Mouse (Mus musculus): Measurements from ENCODE around the gene Lrrc56. TPM values are rescaled to one million over a fixed set of nuclear protein-coding genes. Genes with fewer than 3 reads are reported as not detected.

The Lrrc56 gene
- total RNA-seq (2014; rRNA removed) (1.8 and 2.1 TPM in 2 replicates), polyA plus RNA-seq (2012; rRNA removed) (4.4 and 4.8 TPM in 2 replicates)

DNA sequence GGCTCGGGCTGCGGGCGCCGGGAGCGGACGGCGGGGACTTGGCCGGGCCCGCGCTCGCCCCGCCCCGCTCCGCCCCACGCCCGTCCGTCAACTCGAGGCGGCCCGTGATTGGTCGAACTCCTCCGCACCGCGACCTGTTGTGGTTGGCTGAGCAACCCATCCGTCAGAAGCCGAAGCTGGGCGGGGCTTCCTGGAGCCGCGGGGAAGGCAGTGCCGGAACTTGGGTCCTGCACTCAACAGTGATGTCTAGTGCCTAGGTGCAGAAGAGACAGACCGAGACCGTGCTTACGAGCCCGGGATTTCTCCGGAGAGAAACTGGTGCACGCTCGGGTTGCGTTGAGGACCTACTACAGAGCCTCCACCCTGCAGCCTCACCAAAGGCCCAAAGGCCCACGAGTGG, at the start of gene Lrrc56, which contains the start of gene Hras:
Gene Lrrc56 (plus strand): TSS at position 210 of the 400 bp plus-strand sequence.
Gene Hras (minus strand): TSS at position 58 of the 400 bp plus-strand sequence.
- no peaks in the 10 kb centered on the region for H3K27me3 ChIP-seq (ENCODE audit: control insufficient read depth, insufficient read depth, low read length)
- H3K4me3 ChIP-seq (ENCODE audit: insufficient read depth, low read depth, low read length): peak within 1 kb of the TSS; percentile 86
- peaks cover 10% of the 10 kb centered on the region for H3K36me3 ChIP-seq (ENCODE audit: control insufficient read depth, insufficient read depth, low read length)
- TF ChIP-seq POLR2A (IDR thresholded peaks at IDR 0.05; ENCODE audit: extremely low read depth, insufficient read depth, low read length): peak; percentile 78; the same call in 1 of the 2 replicates
- no peak for TF ChIP-seq CTCF (IDR thresholded peaks at IDR 0.05; ENCODE audit: low read depth, low read length)
- peak within 1 kb of the TSS; percentile 86 for H3K9ac ChIP-seq (ENCODE audit: low read depth, low read length)
- WGBS: 0% methylated on average over 39 of the region's 39 CpGs
- peaks cover 9% of the 10 kb centered on the region; the same call in 1 of the 2 replicates for H3K4me1 ChIP-seq (ENCODE audit: control insufficient read depth, insufficient read depth, low read length)
- peak; percentile 86 for DNase-seq (ENCODE audit: extremely low read depth, low read depth, low spot score)
- peak within 1 kb of the TSS; percentile 86 for H3K27ac ChIP-seq (replicated peaks; ENCODE audit: insufficient read depth, low read depth, low read length)
- no peaks in the 10 kb centered on the region for H3K79me2 ChIP-seq (ENCODE audit: control insufficient read depth, insufficient read depth, low read length)

DNA sequence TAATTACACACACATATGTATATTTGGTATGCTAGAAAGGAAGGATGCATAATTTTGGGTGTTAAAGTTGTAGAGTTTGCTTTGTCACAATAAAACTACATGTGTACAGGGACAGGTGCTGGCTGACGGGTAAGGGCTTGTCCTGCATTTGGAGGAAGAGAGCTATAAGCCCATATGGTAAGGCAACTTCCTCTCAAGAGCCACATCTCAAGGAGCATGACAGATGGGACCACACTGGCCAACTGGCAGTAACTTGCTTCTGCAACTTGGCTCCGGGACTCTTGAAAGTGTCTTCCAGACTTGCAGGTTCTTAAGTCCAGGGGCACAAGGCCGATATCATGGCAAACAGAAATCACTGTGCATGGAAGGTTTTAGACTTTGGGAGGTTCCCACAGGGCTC, 49.3 kb upstream of the Lrrc56 start:
- Histone ChIP-seq H3K4me3 (ENCODE audit: insufficient read depth, low read depth, low read length) (no peak overlapping the region), H3K27ac (replicated peaks; ENCODE audit: insufficient read depth, low read depth, low read length) (no peak overlapping the region), H3K36me3 (ENCODE audit: control insufficient read depth, insufficient read depth, low read length) (no peaks in the 10 kb centered on the region), H3K27me3 (ENCODE audit: control insufficient read depth, insufficient read depth, low read length) (no peaks in the 10 kb centered on the region), H3K4me1 (ENCODE audit: control insufficient read depth, insufficient read depth, low read length) (no peaks in the 10 kb centered on the region), H3K79me2 (ENCODE audit: control insufficient read depth, insufficient read depth, low read length) (no peaks in the 10 kb centered on the region), H3K9ac (ENCODE audit: low read depth, low read length) (no peak overlapping the region)
- WGBS: 90% methylated on average over 3 of the region's 3 CpGs
- TF ChIP-seq POLR2A (IDR thresholded peaks at IDR 0.05; ENCODE audit: extremely low read depth, insufficient read depth, low read length) (no peak), CTCF (IDR thresholded peaks at IDR 0.05; ENCODE audit: low read depth, low read length) (no peak)
- DNase-seq (ENCODE audit: extremely low read depth, low read depth, low spot score): no peak

DNA sequence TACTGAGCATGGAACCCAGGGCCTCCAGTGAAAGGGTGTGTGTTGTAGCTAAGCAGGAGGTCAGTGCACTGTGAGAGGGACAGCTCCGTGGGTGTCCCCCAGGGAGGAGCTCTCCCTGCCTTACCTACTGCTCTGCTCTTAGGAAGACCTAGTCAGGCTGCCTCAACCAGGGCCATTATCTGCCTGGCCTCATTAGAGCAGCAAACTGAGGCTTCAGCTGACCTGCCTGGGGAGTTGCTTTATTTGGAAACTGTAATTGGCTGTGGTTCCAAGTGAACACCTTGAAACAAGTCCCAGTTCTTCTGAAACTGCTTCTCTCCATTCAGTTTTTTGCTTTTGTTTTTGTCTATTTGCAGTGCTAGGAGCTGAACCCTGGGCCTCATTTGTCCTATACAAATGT, 48.6 kb upstream of the Lrrc56 start:
- no peak overlapping the region for H3K9ac ChIP-seq (ENCODE audit: low read depth, low read length)
- no peaks in the 10 kb centered on the region for H3K27me3 ChIP-seq (ENCODE audit: control insufficient read depth, insufficient read depth, low read length)
- H3K27ac ChIP-seq (replicated peaks; ENCODE audit: insufficient read depth, low read depth, low read length): no peak overlapping the region
- no peak for TF ChIP-seq POLR2A (IDR thresholded peaks at IDR 0.05; ENCODE audit: extremely low read depth, insufficient read depth, low read length)
- TF ChIP-seq CTCF (IDR thresholded peaks at IDR 0.05; ENCODE audit: low read depth, low read length): no peak
- 73% methylated on average over 1 of the region's 1 CpGs for WGBS
- H3K4me3 ChIP-seq (ENCODE audit: insufficient read depth, low read depth, low read length): no peak overlapping the region
- H3K79me2 ChIP-seq (ENCODE audit: control insufficient read depth, insufficient read depth, low read length): no peaks in the 10 kb centered on the region
- H3K4me1 ChIP-seq (ENCODE audit: control insufficient read depth, insufficient read depth, low read length): no peaks in the 10 kb centered on the region
- no peak for DNase-seq (ENCODE audit: extremely low read depth, low read depth, low spot score)
- no peaks in the 10 kb centered on the region for H3K36me3 ChIP-seq (ENCODE audit: control insufficient read depth, insufficient read depth, low read length)

DNA sequence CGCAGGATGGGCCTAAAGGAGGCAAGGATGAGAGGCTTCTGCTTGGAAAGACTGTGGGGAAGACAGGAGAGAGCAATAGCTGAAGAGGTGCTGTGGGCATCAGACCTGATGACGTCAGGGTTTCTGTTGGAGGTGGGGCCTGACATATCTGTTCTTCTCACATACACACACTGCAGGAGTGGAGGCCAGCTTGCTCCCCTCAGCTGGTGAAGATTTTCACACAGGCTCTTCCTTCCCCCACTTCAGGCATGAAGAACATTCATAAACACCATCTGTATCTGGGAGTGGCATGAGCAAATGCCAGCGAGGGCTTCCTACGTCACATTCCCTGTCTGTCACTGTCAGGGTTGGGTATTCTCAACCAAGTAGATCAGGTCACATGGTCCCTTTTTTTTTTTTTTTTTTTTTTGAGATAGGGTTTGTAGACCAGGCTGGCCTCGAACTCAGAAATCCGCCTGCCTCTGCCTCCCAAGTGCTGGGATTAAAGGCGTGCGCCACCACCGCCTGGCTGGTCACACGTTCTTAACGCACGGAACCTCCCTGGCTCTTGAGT, 47.8 kb upstream of the Lrrc56 start:
- DNase-seq (ENCODE audit: extremely low read depth, low read depth, low spot score): no peak
- no peak overlapping the region for H3K4me3 ChIP-seq (ENCODE audit: insufficient read depth, low read depth, low read length)
- no peak overlapping the region for H3K27ac ChIP-seq (replicated peaks; ENCODE audit: insufficient read depth, low read depth, low read length)
- H3K79me2 ChIP-seq (ENCODE audit: control insufficient read depth, insufficient read depth, low read length): no peaks in the 10 kb centered on the region
- no peak for TF ChIP-seq POLR2A (IDR thresholded peaks at IDR 0.05; ENCODE audit: extremely low read depth, insufficient read depth, low read length)
- TF ChIP-seq CTCF (IDR thresholded peaks at IDR 0.05; ENCODE audit: low read depth, low read length): no peak
- no peaks in the 10 kb centered on the region for H3K36me3 ChIP-seq (ENCODE audit: control insufficient read depth, insufficient read depth, low read length)
- no peak overlapping the region for H3K9ac ChIP-seq (ENCODE audit: low read depth, low read length)
- H3K27me3 ChIP-seq (ENCODE audit: control insufficient read depth, insufficient read depth, low read length): no peaks in the 10 kb centered on the region
- H3K4me1 ChIP-seq (ENCODE audit: control insufficient read depth, insufficient read depth, low read length): no peaks in the 10 kb centered on the region
- 95% methylated on average over 12 of the region's 12 CpGs for WGBS

DNA sequence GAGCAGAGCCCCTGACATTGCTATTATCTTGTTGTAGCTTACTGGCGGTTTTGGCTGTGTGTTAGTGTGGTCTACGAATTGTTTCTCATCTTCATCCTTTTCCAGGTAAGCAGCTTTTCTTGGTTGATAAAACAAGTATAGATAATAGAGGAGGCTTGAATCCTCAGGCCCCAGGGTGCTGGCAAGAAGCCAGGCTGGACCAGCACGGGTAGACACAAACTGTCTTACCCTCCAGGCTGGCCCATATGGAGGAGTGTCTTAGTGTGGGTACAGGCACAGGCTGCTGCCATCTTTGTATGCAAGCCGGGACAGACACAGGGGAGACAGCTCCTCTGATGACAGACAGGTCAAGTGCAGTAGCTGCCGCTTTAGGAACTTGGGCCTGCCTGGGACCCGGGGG, 46.9 kb upstream of the Lrrc56 start:
- Histone ChIP-seq H3K4me1 (ENCODE audit: control insufficient read depth, insufficient read depth, low read length) (no peaks in the 10 kb centered on the region), H3K4me3 (ENCODE audit: insufficient read depth, low read depth, low read length) (no peak overlapping the region), H3K27ac (replicated peaks; ENCODE audit: insufficient read depth, low read depth, low read length) (no peak overlapping the region), H3K36me3 (ENCODE audit: control insufficient read depth, insufficient read depth, low read length) (no peaks in the 10 kb centered on the region), H3K9ac (ENCODE audit: low read depth, low read length) (no peak overlapping the region), H3K27me3 (ENCODE audit: control insufficient read depth, insufficient read depth, low read length) (no peaks in the 10 kb centered on the region), H3K79me2 (ENCODE audit: control insufficient read depth, insufficient read depth, low read length) (no peaks in the 10 kb centered on the region)
- 89% methylated on average over 6 of the region's 6 CpGs for WGBS
- TF ChIP-seq POLR2A (IDR thresholded peaks at IDR 0.05; ENCODE audit: extremely low read depth, insufficient read depth, low read length) (no peak), CTCF (IDR thresholded peaks at IDR 0.05; ENCODE audit: low read depth, low read length) (no peak)
- no peak for DNase-seq (ENCODE audit: extremely low read depth, low read depth, low spot score)

DNA sequence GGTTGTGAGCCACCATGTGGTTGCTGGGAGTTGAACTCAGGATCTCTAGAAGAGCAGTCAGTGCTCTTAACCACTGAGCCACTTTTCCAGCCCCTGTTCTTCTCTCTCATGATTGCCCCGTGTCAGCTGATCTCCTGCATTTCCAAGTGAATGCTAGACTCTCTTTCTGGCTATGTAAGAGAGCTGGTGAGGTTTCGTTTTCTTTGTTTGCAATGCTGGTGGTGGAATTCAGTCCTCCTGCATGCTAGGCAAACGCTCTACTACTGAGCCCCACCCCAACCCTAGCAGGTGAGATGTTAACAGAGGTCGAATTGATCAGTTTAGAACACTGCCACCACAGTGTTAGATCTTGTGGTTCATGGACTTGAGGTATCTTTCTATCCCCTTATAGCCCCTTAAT, 45.3 kb upstream of the Lrrc56 start:
- no peak for DNase-seq (ENCODE audit: extremely low read depth, low read depth, low spot score)
- no peak overlapping the region for H3K4me3 ChIP-seq (ENCODE audit: insufficient read depth, low read depth, low read length)
- TF ChIP-seq POLR2A (IDR thresholded peaks at IDR 0.05; ENCODE audit: extremely low read depth, insufficient read depth, low read length) (no peak), CTCF (IDR thresholded peaks at IDR 0.05; ENCODE audit: low read depth, low read length) (no peak)
- 65% methylated on average over 4 of the region's 4 CpGs for WGBS
- no peaks in the 10 kb centered on the region for H3K4me1 ChIP-seq (ENCODE audit: control insufficient read depth, insufficient read depth, low read length)
- no peak overlapping the region for H3K27ac ChIP-seq (replicated peaks; ENCODE audit: insufficient read depth, low read depth, low read length)
- H3K27me3 ChIP-seq (ENCODE audit: control insufficient read depth, insufficient read depth, low read length): no peaks in the 10 kb centered on the region
- no peaks in the 10 kb centered on the region for H3K79me2 ChIP-seq (ENCODE audit: control insufficient read depth, insufficient read depth, low read length)
- no peak overlapping the region for H3K9ac ChIP-seq (ENCODE audit: low read depth, low read length)
- no peaks in the 10 kb centered on the region for H3K36me3 ChIP-seq (ENCODE audit: control insufficient read depth, insufficient read depth, low read length)

All from liver, adult 2 months (tissue).